Mouse (Mus musculus): ENCODE data around the gene Dedd. TPM values are rescaled to one million over a fixed set of nuclear protein-coding genes. Genes with fewer than 3 reads are reported as not detected.
"Not testable (repeated sequence)": the region's sequence is repeated elsewhere in the genome, so short reads cannot be mapped to it uniquely, and the experiment has no call there.

The Dedd gene
- polyA plus RNA-seq, 1 experiment from 2014 or later = 48.4 TPM

DNA sequence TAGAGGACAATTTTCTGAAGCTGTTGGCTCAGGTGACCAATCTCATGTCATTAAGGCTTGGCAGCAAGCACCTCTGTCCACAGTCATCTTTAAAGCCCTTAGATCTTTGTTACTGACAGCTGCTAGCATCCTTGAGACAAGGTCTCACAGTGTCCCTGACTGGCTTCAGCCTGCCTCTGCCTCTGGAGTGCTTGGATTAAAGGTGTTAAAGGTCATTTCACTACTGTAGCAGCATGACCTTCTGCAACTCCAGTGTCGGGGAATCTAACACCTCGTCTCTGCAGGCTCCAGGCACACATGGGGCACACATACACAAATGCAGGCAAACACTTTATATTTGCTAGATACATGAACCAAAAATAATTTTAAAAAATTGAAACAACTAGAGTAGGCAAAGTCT lies 3.4 kb upstream of the Dedd start:
- H3K27ac ChIP-seq = no peak overlapping the region
- 82% methylated on average over 2 of the region's 2 CpGs for WGBS
- H3K4me3 ChIP-seq = no peak overlapping the region
- no peaks in the 10 kb centered on the region for H3K27me3 ChIP-seq (ENCODE audit: insufficient read depth, poor library complexity, severe bottlenecking)
- peaks cover 7% of the 10 kb centered on the region for H3K36me3 ChIP-seq
- no peaks in the 10 kb centered on the region for H3K9me3 ChIP-seq
- H3K4me1 ChIP-seq (replicated peaks) = peaks cover 22% of the 10 kb centered on the region
- DNase-seq (ENCODE audit: low spot score) = no peak

DNA sequence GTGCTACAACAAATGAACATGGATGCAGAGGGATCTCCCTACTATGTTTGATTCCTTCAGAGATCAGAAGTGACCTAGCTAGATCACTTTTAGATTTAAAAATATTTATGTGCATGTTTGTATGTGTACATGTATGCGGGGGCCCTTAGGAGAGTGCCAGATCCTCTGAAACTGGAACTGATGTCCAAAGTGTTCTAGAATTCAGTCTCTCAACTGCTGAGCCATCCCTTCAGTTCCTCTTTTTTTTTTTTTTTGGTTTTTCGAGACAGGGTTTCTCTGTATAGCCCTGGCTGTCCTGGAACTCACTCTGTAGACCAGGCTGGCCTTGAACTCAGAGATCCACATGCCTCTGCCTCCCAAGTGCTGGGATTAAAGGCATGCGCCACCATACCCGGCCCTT lies 2.4 kb upstream of the Dedd start:
- WGBS = 83% methylated on average over 4 of the region's 4 CpGs

DNA sequence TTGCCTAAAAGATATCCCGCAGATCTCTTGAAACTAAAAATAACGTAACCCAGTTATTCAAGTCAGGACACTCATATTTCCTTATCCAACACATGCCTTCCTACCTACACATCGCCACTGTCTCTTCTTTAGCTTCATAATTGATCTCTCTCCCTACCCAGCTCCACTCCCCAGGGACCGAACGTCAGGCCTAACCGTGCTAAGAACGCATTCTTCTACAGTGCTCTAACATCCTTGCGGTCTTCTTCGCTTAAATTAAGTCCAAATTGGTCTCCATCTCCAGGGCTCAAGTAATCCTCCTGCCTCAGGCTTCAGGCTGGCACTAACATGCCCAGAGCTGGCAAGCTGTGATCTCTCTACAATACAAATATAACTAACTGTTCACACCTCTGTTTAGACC lies 701 bp upstream of the Dedd start:
- Histone ChIP-seq H3K4me3 (peak overlapping the region; percentile 92), H3K9me3 (no peaks in the 10 kb centered on the region), H3K36me3 (peaks cover 15% of the 10 kb centered on the region), H3K27ac (peak overlapping the region; percentile 100), H3K27me3 (ENCODE audit: insufficient read depth, poor library complexity, severe bottlenecking) (no peaks in the 10 kb centered on the region), H3K4me1 (replicated peaks) (peaks cover 43% of the 10 kb centered on the region)
- 44% methylated on average over 9 of the region's 9 CpGs for WGBS
- no peak for DNase-seq (ENCODE audit: low spot score)

More for the DNA sequence above, 2.4 kb upstream of the Dedd start:
- not testable (repeated sequence) for H3K4me3 ChIP-seq; H3K27me3 ChIP-seq (ENCODE audit: insufficient read depth, poor library complexity, severe bottlenecking); H3K27ac ChIP-seq; DNase-seq (ENCODE audit: low spot score); H3K9me3 ChIP-seq; H3K36me3 ChIP-seq
- peaks cover 33% of the 10 kb centered on the region for H3K4me1 ChIP-seq (replicated peaks)

DNA sequence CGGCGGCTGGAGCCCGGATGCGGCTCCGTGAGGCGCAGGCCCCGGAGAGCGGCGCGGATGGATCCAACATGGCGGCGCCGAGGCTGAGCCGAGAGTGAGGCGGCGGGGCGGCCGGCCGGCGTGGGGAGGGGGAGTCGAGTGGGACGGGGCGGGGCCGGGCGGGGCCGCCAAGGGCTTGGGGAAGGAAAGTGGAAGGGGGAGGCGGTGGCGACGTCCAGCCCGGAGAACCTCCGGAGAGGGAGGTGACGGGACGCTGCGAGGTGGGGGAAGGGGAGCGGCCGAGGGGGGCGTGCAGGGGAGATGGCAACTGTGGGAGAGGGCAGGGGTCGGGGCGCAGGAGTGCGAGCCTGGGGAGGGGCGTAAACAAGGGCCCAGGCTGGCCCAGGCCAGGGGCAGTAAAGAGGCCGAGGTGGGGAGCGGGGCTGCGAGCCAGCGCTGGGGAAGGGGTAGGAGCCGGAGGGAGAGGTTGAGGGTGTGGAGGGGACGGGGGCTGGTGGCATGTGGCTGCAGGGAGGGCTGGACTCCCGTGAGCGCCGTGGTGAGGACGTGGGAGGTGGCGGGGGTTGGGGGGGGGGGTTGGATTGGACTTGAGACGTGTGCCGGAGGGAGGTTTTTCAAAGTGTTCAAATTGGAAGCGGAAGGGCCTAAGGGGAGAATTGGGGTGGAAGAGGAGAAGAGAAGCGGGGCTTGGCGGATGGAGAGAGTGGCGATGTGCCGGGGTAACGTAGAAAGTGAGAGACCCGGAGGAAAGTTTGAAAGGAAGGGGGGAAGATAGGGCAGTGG lies 679 bp downstream of the Dedd start:
- Histone ChIP-seq H3K9me3 (no peaks in the 10 kb centered on the region), H3K27me3 (ENCODE audit: insufficient read depth, poor library complexity, severe bottlenecking) (no peaks in the 10 kb centered on the region), H3K4me1 (replicated peaks) (peaks cover 46% of the 10 kb centered on the region), H3K36me3 (peaks cover 22% of the 10 kb centered on the region), H3K27ac (peak overlapping the region; percentile 100), H3K4me3 (peak overlapping the region; percentile 92)
- DNase-seq (ENCODE audit: low spot score) = peak; percentile 93
- WGBS = 1% methylated on average over 58 of the region's 61 CpGs

DNA sequence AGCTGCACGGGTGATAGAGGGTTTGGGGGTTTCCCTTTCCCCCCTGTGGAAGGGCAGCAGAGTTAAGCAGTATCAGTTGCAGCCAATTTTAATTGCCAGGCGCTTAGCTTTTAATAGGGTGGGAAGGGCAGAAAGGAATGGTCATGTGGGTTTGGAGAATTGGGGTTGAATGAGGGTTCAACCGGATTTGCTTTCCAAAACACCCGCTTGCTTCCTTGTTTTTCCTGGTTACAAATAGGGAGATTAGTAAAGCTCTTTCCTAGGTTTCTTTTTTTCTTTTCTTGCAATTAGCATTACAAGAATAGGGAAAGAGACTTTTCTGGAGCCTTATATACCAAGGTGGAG lies 1.2 kb downstream of the Dedd start:
- no peak for DNase-seq (ENCODE audit: low spot score)
- WGBS = 0% methylated on average over 4 of the region's 4 CpGs

DNA sequence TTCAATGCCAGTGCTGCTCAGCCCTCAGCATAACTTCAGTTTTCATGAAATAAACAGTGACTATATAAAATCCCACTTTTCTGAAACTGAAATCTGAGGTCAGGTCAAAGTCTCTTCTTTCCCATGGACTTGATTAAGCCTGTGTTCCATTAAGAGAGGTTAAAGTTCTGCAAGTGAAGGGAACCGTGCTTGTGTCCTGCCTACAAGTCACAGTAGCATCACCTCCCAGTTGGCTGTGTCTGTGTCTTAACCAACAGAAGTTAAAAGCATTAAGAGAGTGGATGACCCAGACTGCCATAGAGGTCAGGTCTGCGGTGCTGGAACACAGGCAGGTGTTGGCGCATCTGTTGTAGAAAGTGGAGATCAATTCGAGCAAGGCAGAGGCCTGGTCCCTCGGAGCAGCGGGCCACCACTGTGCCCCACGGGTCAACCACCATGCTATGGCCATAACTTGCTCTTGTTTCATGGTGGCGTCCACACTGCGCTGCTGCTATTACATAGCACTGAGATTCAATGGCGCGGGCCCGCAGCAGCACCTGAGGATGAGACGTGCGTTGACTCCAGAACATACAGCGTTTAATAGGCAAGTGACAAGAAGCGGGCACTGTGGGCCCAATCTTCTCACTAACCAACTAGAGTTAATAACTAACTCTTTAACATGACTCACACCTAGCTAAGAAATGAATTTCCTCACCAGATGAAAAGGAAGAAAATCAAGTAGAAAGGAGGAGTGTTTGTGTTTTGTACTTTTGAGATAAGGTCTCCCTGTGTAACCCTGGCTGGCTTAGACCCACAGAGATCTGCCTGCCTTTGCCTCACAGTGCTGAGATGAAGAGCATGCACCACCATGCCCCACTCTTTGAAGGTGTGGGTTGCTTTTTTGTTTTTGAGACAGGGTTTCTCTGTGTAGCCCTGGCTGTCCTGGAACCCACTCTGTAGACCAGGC lies 13.6 kb downstream of the Dedd start:
- H3K4me3 ChIP-seq = no peak overlapping the region
- 95% methylated on average over 16 of the region's 16 CpGs for WGBS
- no peak overlapping the region for H3K27ac ChIP-seq
- H3K4me1 ChIP-seq (replicated peaks) = peaks cover 33% of the 10 kb centered on the region
- H3K36me3 ChIP-seq = peaks cover 64% of the 10 kb centered on the region
- H3K9me3 ChIP-seq = peaks cover 6% of the 10 kb centered on the region
- no peaks in the 10 kb centered on the region for H3K27me3 ChIP-seq (ENCODE audit: insufficient read depth, poor library complexity, severe bottlenecking)
- no peak for DNase-seq (ENCODE audit: low spot score)

More for the DNA sequence above, 1.2 kb downstream of the Dedd start:
- peak overlapping the region; percentile 92 for H3K4me3 ChIP-seq
- peak overlapping the region; percentile 100 for H3K27ac ChIP-seq
- H3K27me3 ChIP-seq (ENCODE audit: insufficient read depth, poor library complexity, severe bottlenecking) = no peaks in the 10 kb centered on the region
- no peaks in the 10 kb centered on the region for H3K9me3 ChIP-seq
- H3K4me1 ChIP-seq (replicated peaks) = peaks cover 46% of the 10 kb centered on the region
- H3K36me3 ChIP-seq = peaks cover 24% of the 10 kb centered on the region

DNA sequence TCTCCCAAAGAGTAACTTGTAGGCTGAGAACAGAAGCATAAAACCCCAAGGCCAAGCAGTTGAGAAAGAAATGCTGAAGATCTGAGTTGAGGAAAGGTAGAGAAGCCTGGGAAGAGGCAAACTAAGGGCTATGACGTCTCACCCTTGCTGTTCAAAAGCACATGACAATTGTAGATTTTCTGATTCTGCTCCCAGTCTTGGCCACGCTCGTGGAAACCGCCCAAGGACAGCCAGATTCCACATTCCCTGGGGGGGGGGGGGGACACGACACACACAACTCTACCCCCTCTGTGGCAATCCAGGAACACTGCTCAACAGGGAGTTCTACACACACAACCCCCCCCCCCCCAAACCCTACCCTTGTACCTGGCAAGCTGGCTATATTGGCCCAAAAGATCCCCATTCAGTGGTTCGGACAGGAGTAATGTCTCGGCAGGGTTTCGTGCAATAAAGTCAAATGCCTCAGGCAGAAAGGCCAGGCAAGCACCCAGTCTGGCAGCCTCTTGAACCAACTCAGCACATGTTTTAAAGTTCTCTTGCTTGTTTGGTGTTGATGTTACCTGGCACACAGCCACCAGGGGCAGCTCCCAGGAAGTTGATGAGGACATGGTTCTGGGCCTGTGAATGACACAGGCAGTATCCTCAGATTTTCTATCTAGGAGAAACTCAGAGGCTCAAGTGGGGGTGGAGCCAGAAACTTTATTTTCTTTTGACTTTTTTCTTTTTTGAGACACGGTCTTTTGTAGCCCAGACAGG lies 15.2 kb downstream of the Dedd start:
- Histone ChIP-seq H3K27ac (no peak overlapping the region), H3K4me1 (replicated peaks) (peaks cover 36% of the 10 kb centered on the region), H3K4me3 (peak overlapping the region; percentile 96; the same call in 1 of the 2 replicates), H3K36me3 (peaks cover 56% of the 10 kb centered on the region), H3K9me3 (peaks cover 6% of the 10 kb centered on the region), H3K27me3 (ENCODE audit: insufficient read depth, poor library complexity, severe bottlenecking) (no peaks in the 10 kb centered on the region)
- DNase-seq (ENCODE audit: low spot score) = no peak
- WGBS = 87% methylated on average over 9 of the region's 9 CpGs

DNA sequence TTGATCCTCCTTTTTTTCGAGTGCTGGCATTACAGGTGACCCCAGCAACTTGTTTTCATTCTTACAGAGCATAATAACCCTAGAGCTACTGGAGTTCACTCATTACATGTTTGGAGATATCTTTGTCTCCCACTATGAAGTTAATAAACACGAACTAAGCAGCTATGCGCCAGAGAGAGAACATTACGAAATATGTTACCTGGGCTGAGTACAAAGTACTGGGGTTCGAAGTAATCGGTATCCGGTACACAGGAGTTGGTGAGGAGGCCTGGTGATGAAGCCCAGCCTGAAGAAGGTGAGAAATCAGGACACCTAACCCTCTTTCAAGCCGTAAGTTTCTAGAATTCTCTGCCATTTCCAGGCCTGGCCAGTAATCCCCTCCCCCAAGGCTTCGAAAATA lies 15.8 kb downstream of the Dedd start:
- H3K36me3 ChIP-seq = peaks cover 52% of the 10 kb centered on the region
- DNase-seq (ENCODE audit: low spot score) = no peak
- peak overlapping the region; percentile 91; the same call in 1 of the 2 replicates for H3K27ac ChIP-seq
- H3K4me3 ChIP-seq = peak overlapping the region; percentile 96
- 77% methylated on average over 9 of the region's 9 CpGs for WGBS
- peaks cover 6% of the 10 kb centered on the region for H3K9me3 ChIP-seq
- H3K27me3 ChIP-seq (ENCODE audit: insufficient read depth, poor library complexity, severe bottlenecking) = no peaks in the 10 kb centered on the region
- H3K4me1 ChIP-seq (replicated peaks) = peaks cover 36% of the 10 kb centered on the region

DNA sequence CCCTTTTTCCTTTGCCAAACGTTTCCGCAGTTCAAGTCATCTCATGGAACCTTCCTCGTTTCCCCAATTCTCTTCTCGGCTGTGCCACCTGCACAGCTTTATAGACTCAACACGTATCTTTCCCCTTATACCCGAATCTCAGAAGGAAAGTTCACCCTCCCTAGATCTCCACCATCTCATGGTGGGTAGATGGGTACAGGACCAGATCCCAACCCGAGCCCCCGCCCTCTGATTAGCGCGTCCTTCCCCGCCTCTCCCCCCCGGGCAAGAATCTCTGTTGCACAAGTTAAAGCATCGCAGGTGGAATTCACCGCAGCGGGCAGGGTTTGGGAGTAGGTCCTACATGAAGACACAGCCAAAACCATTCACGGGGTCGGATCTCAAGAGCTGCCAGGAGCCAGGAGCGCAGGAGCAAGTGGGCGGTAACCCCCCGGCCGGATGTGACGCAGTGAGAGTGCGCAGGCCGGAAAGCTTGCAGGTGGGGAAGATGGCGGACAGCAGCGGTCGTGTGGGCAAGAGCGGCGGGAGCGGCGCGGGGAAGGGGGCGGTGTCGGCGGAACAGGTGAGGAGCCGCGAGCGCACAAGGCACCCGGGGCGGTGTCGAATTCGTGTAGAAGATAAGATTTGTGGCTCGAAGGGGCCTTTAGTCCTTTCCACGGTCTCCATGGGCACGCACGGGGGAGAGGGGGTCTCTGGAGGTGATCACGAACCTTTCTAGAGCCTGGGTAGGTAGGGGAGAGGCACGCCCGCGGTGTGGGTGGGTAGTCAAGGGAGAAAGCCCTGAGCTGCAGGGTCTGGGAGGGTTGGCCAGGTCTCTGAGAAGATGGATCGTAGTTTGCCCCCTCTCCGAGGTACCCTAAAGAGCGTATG lies 16.5 kb downstream of the Dedd start, which contains the start of the genes Nit1 and Pfdn2:
Nit1 (minus strand) TSS at position 422 of the 870 bp plus-strand sequence.
Pfdn2 (plus strand) TSS at position 446 of the 870 bp plus-strand sequence.
- no peaks in the 10 kb centered on the region for H3K27me3 ChIP-seq (ENCODE audit: insufficient read depth, poor library complexity, severe bottlenecking)
- peaks cover 44% of the 10 kb centered on the region for H3K36me3 ChIP-seq
- H3K4me1 ChIP-seq (replicated peaks) = peaks cover 36% of the 10 kb centered on the region
- peaks cover 6% of the 10 kb centered on the region for H3K9me3 ChIP-seq
- WGBS = 2% methylated on average over 53 of the region's 53 CpGs
- peak within 1 kb of the TSS; percentile 96 for H3K4me3 ChIP-seq
- peak within 1 kb of the TSS; percentile 91 for H3K27ac ChIP-seq
- peak; percentile 94 for DNase-seq (ENCODE audit: low spot score)

DNA sequence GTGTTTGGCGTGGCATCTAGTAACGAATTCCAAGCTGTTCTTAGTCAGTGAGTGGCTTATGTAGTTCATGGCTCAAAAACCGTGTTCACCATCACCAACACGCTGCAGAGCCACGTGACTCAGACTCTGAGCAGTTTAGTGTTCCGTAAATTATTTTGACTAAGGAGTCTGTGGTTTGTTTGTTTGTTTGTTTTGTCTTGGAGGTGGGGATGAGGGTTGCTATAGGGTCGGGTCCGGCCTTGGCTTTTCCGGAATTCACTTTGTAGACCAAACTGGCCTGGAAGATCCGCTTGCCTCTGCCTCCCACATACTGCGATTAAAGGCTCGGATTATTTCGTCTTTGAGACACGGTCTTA lies 17.1 kb downstream of the Dedd start:
- Histone ChIP-seq H3K27me3 (ENCODE audit: insufficient read depth, poor library complexity, severe bottlenecking) (no peaks in the 10 kb centered on the region), H3K27ac (peak overlapping the region; percentile 91), H3K36me3 (peaks cover 38% of the 10 kb centered on the region), H3K4me3 (peak overlapping the region; percentile 96), H3K4me1 (replicated peaks) (peaks cover 39% of the 10 kb centered on the region), H3K9me3 (peaks cover 6% of the 10 kb centered on the region)
- no peak for DNase-seq (ENCODE audit: low spot score)
- 1% methylated on average over 14 of the region's 14 CpGs for WGBS

DNA sequence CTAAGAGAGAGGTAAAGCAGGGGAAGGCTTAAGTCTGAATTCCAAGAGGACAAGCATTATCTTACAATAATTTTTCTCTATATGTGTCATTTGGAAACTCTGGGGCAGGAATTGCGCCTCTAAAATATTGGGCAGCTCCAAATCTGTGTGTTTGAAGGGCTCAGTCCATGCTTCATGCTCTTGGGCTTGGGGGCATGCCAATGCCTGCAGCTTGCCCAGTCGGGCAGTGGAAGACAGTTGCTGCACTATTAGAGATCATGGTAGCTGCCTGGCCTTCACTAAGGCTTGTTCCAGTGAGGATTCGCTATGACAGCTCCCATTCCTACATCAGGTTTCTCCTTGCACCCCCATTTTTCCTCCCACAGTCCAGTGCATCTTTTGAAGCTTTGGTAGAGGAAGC lies 19.7 kb downstream of the Dedd start:
- no peak for DNase-seq (ENCODE audit: low spot score)
- H3K4me3 ChIP-seq = no peak overlapping the region
- peaks cover 6% of the 10 kb centered on the region for H3K9me3 ChIP-seq
- H3K36me3 ChIP-seq = peaks cover 12% of the 10 kb centered on the region
- 91% methylated on average over 3 of the region's 3 CpGs for WGBS
- H3K27ac ChIP-seq = no peak overlapping the region
- H3K4me1 ChIP-seq (replicated peaks) = peaks cover 38% of the 10 kb centered on the region
- H3K27me3 ChIP-seq (ENCODE audit: insufficient read depth, poor library complexity, severe bottlenecking) = no peaks in the 10 kb centered on the region

DNA sequence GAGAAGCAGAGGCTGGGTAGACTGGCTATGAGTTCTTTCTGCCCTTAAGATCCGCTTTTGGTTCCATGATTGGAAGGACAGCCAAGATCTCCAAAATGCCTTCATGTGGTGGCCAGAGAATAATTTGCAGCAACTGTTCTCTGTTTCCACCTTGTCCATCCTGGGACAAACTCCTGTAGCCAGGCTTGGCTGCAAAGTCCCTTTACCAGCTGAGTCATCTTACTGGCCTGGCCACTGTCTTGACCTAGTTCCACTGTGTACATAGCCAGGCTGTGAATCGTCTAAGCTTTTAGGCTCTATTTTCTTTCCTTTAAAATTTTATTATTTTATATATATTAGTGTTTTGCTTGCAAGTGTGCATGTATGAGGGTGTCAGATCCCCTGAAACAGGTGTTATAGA lies 20.3 kb downstream of the Dedd start:
- Histone ChIP-seq H3K36me3 (peaks cover 9% of the 10 kb centered on the region), H3K4me1 (replicated peaks) (peaks cover 33% of the 10 kb centered on the region), H3K4me3 (no peak overlapping the region), H3K27me3 (ENCODE audit: insufficient read depth, poor library complexity, severe bottlenecking) (no peaks in the 10 kb centered on the region), H3K9me3 (peaks cover 6% of the 10 kb centered on the region), H3K27ac (no peak overlapping the region)
- no peak for DNase-seq (ENCODE audit: low spot score)
- WGBS = 95% methylated on average over 2 of the region's 2 CpGs

Data from hindbrain, embryonic 10.5 days (tissue).